Mouse (Mus musculus): Measurements from ENCODE around the gene Pard6b.
A peak's percentile ranks its signal among the peaks of the same experiment; 100 is the strongest.

Pard6b gene

GRCm38 (mm10) chr2:168063712-168064111, 17.1 kb upstream of the Pard6b start:
- no peak for DNase-seq

- DNase-seq, result no peak
Observed at GRCm38 (mm10) chr2:168065511-168065910, 15.3 kb upstream of the Pard6b start.

GRCm38 (mm10) chr2:168066783-168067182, 14.0 kb upstream of the Pard6b start:
- no peak for DNase-seq

- DNase-seq, result no peak
Observed at GRCm38 (mm10) chr2:168070425-168070824, 10.4 kb upstream of the Pard6b start.

GRCm38 (mm10) chr2:168072436-168073131, 8.2 kb upstream of the Pard6b start:
- DNase-seq, result peak; percentile 64 to 76

GRCm38 (mm10) chr2:168073722-168074121, 7.1 kb upstream of the Pard6b start:
- no peak for DNase-seq

GRCm38 (mm10) chr2:168074457-168074856, 6.3 kb upstream of the Pard6b start:
- DNase-seq, result no peak

GRCm38 (mm10) chr2:168076840-168077576, 3.8 kb upstream of the Pard6b start:
- DNase-seq, result no peak

GRCm38 (mm10) chr2:168078107-168078830, 2.5 kb upstream of the Pard6b start:
- no peak for DNase-seq

- DNase-seq, result peak in 1 of 2 experiments; percentile 70
Observed at GRCm38 (mm10) chr2:168081299-168081932, 612 bp downstream of the Pard6b start.

- DNase-seq, result peak in 1 of 2 experiments; percentile 40
Observed at GRCm38 (mm10) chr2:168081933-168082306, 1.1 kb downstream of the Pard6b start.

- no peak for DNase-seq
Observed at GRCm38 (mm10) chr2:168083593-168083992, 2.8 kb downstream of the Pard6b start.

GRCm38 (mm10) chr2:168084228-168084627, 3.4 kb downstream of the Pard6b start:
- no peak for DNase-seq

- DNase-seq, result peak; percentile 37 to 61
Observed at GRCm38 (mm10) chr2:168085621-168086265, 4.9 kb downstream of the Pard6b start.

GRCm38 (mm10) chr2:168086318-168086717, 5.5 kb downstream of the Pard6b start:
- no peak for DNase-seq

- DNase-seq, result no peak
Observed at GRCm38 (mm10) chr2:168086839-168087238, 6.0 kb downstream of the Pard6b start.

GRCm38 (mm10) chr2:168091560-168091959, 10.8 kb downstream of the Pard6b start:
- no peak for DNase-seq

- no peak for DNase-seq
Observed at GRCm38 (mm10) chr2:168093077-168093476, 12.3 kb downstream of the Pard6b start.

GRCm38 (mm10) chr2:168095077-168095476, 14.3 kb downstream of the Pard6b start:
- peak; percentile 45 to 58 for DNase-seq

GRCm38 (mm10) chr2:168096487-168096886, 15.7 kb downstream of the Pard6b start:
- DNase-seq, result no peak

GRCm38 (mm10) chr2:168098040-168098439, 17.2 kb downstream of the Pard6b start:
- DNase-seq, result peak; percentile 75 to 79

GRCm38 (mm10) chr2:168100008-168100407, 19.2 kb downstream of the Pard6b start:
- no peak for DNase-seq

GRCm38 (mm10) chr2:168101805-168102204, 21.0 kb downstream of the Pard6b start:
- no peak for DNase-seq
